Mouse (Mus musculus): Measurements from ENCODE around the gene Anp32a. TPM values are rescaled to one million over a fixed set of nuclear protein-coding genes. Genes with fewer than 3 reads are reported as not detected.

Anp32a gene
- polyA plus RNA-seq, 1 experiment, result 83.9 TPM

GRCm38 (mm10) chr9:62426531-62426930 lies 85.4 kb downstream of the Anp32a start:
- H3K36me3 ChIP-seq (ENCODE audit: control insufficient read depth, insufficient read depth), result peaks cover 4% of the 10 kb centered on the region
- TF ChIP-seq E2F4 (IDR thresholded peaks at IDR 0.05; ENCODE audit: insufficient read depth) (no peak), MYOG (IDR thresholded peaks at IDR 0.05; ENCODE audit: control insufficient read depth in 1 of 3, insufficient read depth in 1 of 3, insufficient read length in 2 of 3, low read depth in 2 of 3) (no peak), SRF (IDR thresholded peaks at IDR 0.05; ENCODE audit: control insufficient read depth, insufficient read length, low read depth) (no peak), POLR2A (IDR thresholded peaks at IDR 0.05; ENCODE audit: insufficient read length, low read depth) (no peak), REST (IDR thresholded peaks at IDR 0.05; ENCODE audit: insufficient read depth, insufficient read length) (no peak), POLR2AphosphoS2 (IDR thresholded peaks at IDR 0.05; ENCODE audit: insufficient read length, low read depth) (no peak), MYOD1 (IDR thresholded peaks at IDR 0.05; ENCODE audit: control insufficient read depth in 1 of 3, insufficient read length in 2 of 3, low read depth in 2 of 3) (no peak), MAX (IDR thresholded peaks at IDR 0.05; ENCODE audit: low read depth) (no peak), TCF3 (IDR thresholded peaks at IDR 0.05; ENCODE audit: insufficient read length, low read depth) (no peak), TCF12 (IDR thresholded peaks at IDR 0.05; ENCODE audit: insufficient read depth, poor library complexity, severe bottlenecking) (no peak), USF1 (IDR thresholded peaks at IDR 0.05; ENCODE audit: low read depth) (no peak), CEBPB (IDR thresholded peaks at IDR 0.05; ENCODE audit: insufficient read depth, poor library complexity, severe bottlenecking) (no peak)
- H3ac ChIP-seq (ENCODE audit: control insufficient read depth, insufficient read length), result no peak overlapping the region
- H3K27me3 ChIP-seq (ENCODE audit: control insufficient read depth, insufficient read depth, insufficient read length), result no peaks in the 10 kb centered on the region
- H3K4me2 ChIP-seq (ENCODE audit: low read depth), result no peak overlapping the region
- no peak overlapping the region for H3K4me3 ChIP-seq
- H3K79me2 ChIP-seq (ENCODE audit: control insufficient read depth, insufficient read depth), result no peaks in the 10 kb centered on the region

- Histone ChIP-seq H3ac (ENCODE audit: control insufficient read depth, insufficient read length) (no peak overlapping the region), H3K36me3 (ENCODE audit: control insufficient read depth, insufficient read depth) (peaks cover 4% of the 10 kb centered on the region), H3K27me3 (ENCODE audit: control insufficient read depth, insufficient read depth, insufficient read length) (no peaks in the 10 kb centered on the region), H3K4me2 (ENCODE audit: low read depth) (peak overlapping the region; percentile 9), H3K4me3 (no peak overlapping the region), H3K79me2 (ENCODE audit: control insufficient read depth, insufficient read depth) (no peaks in the 10 kb centered on the region)
- TF ChIP-seq POLR2AphosphoS2 (IDR thresholded peaks at IDR 0.05; ENCODE audit: insufficient read length, low read depth), result no peak
- no peak for TF ChIP-seq MYOD1 (IDR thresholded peaks at IDR 0.05; ENCODE audit: control insufficient read depth in 1 of 3, insufficient read length in 2 of 3, low read depth in 2 of 3)
- TF ChIP-seq USF1 (IDR thresholded peaks at IDR 0.05; ENCODE audit: low read depth), result no peak
- TF ChIP-seq TCF12 (IDR thresholded peaks at IDR 0.05; ENCODE audit: insufficient read depth, poor library complexity, severe bottlenecking), result no peak
- no peak for TF ChIP-seq TCF3 (IDR thresholded peaks at IDR 0.05; ENCODE audit: insufficient read length, low read depth)
- TF ChIP-seq POLR2A (IDR thresholded peaks at IDR 0.05; ENCODE audit: insufficient read length, low read depth), result no peak
- TF ChIP-seq CEBPB (IDR thresholded peaks at IDR 0.05; ENCODE audit: insufficient read depth, poor library complexity, severe bottlenecking), result no peak
- no peak for TF ChIP-seq SRF (IDR thresholded peaks at IDR 0.05; ENCODE audit: control insufficient read depth, insufficient read length, low read depth)
- no peak for TF ChIP-seq MAX (IDR thresholded peaks at IDR 0.05; ENCODE audit: low read depth)
- TF ChIP-seq E2F4 (IDR thresholded peaks at IDR 0.05; ENCODE audit: insufficient read depth), result no peak
- TF ChIP-seq REST (IDR thresholded peaks at IDR 0.05; ENCODE audit: insufficient read depth, insufficient read length), result no peak
- no peak for TF ChIP-seq MYOG (IDR thresholded peaks at IDR 0.05; ENCODE audit: control insufficient read depth in 1 of 3, insufficient read depth in 1 of 3, insufficient read length in 2 of 3, low read depth in 2 of 3)
Measured at GRCm38 (mm10) chr9:62427010-62427409, 85.9 kb downstream of the Anp32a start.

Other genes with a start within 250 kb of the Anp32a start
- gene Glce, start 218.6 kb upstream of the Anp32a start, polyA plus RNA-seq (2012; fragmentation: generic; extraction: Trizol), result 32.0 TPM
- gene Spesp1, start 59.1 kb upstream of the Anp32a start, polyA plus RNA-seq (2012; fragmentation: generic; extraction: Trizol), result not detected
- gene Coro2b, start 195.8 kb downstream of the Anp32a start, polyA plus RNA-seq (2012; fragmentation: generic; extraction: Trizol), result 21.3 TPM